Mouse (Mus musculus): Measurements from ENCODE around the gene Neurod4. TPM values are rescaled to one million over a fixed set of nuclear protein-coding genes. Genes with fewer than 3 reads are reported as not detected.

Gene Neurod4
- total RNA-seq, 1 experiment from 2014 or later = 1.0 TPM

DNA sequence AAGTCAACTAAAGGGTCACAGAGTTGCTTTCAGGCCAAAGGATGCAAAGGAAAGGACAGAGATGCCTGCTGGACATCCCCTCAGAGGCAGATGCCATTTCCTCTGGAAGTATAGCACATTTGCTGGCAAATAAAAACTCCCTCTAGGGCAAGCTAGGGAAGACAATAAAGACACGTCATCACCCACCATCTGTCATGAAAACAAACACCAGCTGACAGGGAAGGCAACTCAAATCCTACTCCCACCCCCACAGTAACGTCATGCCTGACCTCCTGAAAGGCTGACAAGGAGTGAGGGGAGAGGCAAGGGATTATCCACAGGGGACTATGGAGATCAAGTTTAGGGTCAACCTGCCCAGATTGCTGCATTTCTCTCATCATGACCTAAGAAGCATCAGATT lies 35.8 kb downstream of the Neurod4 start:
- no peak for ATAC-seq (ENCODE audit: extremely low read depth, insufficient number of reproducible peaks, low FRiP score, poor library complexity, severe bottlenecking)

DNA sequence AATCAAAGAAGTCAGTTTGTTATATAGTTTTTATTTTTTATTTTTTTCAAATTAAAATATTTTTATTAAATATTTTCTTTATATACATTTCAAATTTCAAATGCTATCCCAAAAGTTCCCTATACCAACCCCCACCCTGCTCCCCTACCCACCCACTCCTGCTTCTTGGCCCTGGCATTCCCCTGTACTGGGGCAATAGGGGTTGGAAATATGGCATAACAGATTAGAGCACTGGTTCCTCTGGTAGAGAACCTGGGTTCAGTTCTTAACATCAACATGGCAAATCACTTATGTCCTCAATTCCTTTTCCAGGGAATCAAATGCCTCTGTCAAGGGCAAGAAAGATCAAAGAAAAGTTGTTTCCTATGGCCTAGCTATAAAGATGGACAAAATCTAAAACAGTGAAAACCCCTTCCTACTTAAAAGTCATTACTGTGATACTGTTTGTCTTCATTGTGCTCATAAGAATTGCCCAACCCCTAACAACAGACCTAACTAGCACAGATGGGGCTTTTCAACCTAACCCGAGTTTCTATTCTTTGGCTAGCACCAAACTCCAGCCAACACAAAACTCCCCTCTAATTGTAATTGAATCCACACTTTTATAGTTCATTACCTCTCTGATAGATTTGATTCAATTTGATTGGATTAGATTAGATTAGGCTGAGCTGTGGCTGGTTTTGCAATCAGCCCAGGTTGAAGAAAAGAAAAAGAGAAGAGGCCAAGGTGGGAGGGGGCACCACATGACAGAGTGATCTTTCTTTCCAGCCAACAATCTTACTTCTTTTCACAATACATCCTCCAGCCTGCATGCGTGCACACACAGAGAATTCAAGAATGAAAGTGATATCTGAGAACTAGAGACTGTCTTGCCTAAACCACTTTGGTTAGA lies 41.5 kb downstream of the Neurod4 start:
- ATAC-seq (ENCODE audit: extremely low read depth, insufficient number of reproducible peaks, low FRiP score, poor library complexity, severe bottlenecking) = no peak

- no peak for ATAC-seq (ENCODE audit: extremely low read depth, insufficient number of reproducible peaks, low FRiP score, poor library complexity, severe bottlenecking)
Observed at GRCm38 (mm10) chr10:130234576-130234975, 45.5 kb downstream of the Neurod4 start.

DNA sequence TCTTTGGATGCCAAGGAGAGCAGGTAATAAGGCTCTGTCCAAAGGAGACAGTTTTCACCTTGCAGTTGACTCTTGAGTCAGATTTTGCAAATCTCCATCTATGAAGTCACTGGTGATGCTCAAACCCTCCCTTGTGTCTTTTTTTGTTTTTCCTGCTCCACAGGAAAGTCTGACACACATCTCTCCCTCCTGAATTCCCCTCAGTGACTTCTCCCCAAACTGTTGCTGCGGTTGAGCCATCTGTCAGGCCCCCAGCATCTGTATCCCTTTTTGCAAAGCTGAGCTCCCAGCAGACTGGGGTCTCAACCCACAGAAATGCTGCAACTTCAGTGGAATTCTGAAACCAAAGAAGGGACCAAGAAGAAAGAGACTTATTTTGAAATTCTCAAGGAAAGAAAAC lies 47.9 kb downstream of the Neurod4 start:
- no peak for ATAC-seq (ENCODE audit: extremely low read depth, insufficient number of reproducible peaks, low FRiP score, poor library complexity, severe bottlenecking)

DNA sequence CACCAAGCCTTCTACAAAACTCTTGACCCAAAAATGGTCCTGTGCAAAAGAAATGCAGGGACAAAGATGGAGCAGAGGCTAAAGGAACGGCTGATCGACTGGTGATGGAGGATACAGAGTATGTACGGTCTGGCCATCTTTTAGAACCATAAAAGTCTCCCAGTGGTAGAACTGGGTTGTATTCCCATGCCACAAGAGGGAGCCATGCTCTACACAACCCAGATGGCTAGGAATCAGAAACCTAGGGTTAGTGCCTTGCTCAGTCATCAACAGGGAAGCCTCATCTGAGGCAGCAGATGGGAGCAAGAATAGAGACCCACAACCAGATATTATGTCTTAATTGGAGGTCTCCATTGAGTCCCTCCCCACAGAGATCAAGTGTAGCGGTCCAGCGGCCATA lies 50.5 kb downstream of the Neurod4 start:
- ATAC-seq (ENCODE audit: extremely low read depth, insufficient number of reproducible peaks, low FRiP score, poor library complexity, severe bottlenecking) = no peak

- ATAC-seq (ENCODE audit: extremely low read depth, insufficient number of reproducible peaks, low FRiP score, poor library complexity, severe bottlenecking) = peak; percentile 84
Observed at GRCm38 (mm10) chr10:130228246-130228645, 51.8 kb downstream of the Neurod4 start.

- ATAC-seq (ENCODE audit: extremely low read depth, insufficient number of reproducible peaks, low FRiP score, poor library complexity, severe bottlenecking) = no peak
Observed at GRCm38 (mm10) chr10:130225034-130225433, 55.0 kb downstream of the Neurod4 start.

Other genes with a start within 250 kb of the Neurod4 start
- not detected in 2 replicates for gene Olfr821, start 249.9 kb downstream of the Neurod4 start, total RNA-seq (2017)
- not detected in 2 replicates for gene Olfr822, start 209.0 kb downstream of the Neurod4 start, total RNA-seq (2017)
- gene Olfr823, start 164.9 kb downstream of the Neurod4 start, total RNA-seq (2017) = not detected in 2 replicates
- not detected in 2 replicates for gene Olfr824, start 150.2 kb downstream of the Neurod4 start, total RNA-seq (2017)
- not detected in 2 replicates for gene Olfr825, start 113.5 kb downstream of the Neurod4 start, total RNA-seq (2017)
- not detected in 2 replicates for gene Olfr826, start 96.1 kb downstream of the Neurod4 start, total RNA-seq (2017)
- 0.12 TPM in 1 of 2 replicates, not detected in the other for gene Olfr827, start 65.8 kb downstream of the Neurod4 start, total RNA-seq (2017)
- 70.0 and 70.5 TPM in 2 replicates for gene Tespa1, start 42.6 kb upstream of the Neurod4 start, total RNA-seq (2017)
- gene Vmn2r84, start 114.1 kb upstream of the Neurod4 start, total RNA-seq (2017) = 0.12 TPM in 2 replicates
- not detected in 2 replicates for gene Vmn2r85, start 149.5 kb upstream of the Neurod4 start, total RNA-seq (2017)
- gene Vmn2r86, start 175.8 kb upstream of the Neurod4 start, total RNA-seq (2017) = not detected in 2 replicates
- not detected in 2 replicates for gene Vmn2r87, start 217.2 kb upstream of the Neurod4 start, total RNA-seq (2017)